Mouse (Mus musculus): Measurements from ENCODE around the gene Anapc11.

Anapc11 gene

GRCm38 (mm10) chr11:120606764-120607163 is 8.5 kb downstream of the Anapc11 start:
- no peak for DNase-seq (ENCODE audit: low spot score in 2 of 2)

- no peak for DNase-seq (ENCODE audit: low spot score in 2 of 2)
Observed at GRCm38 (mm10) chr11:120608241-120609034, 10.2 kb downstream of the Anapc11 start, which contains the start of gene Npb. Gene Npb, plus strand, starts transcription at chr11:120608477.

GRCm38 (mm10) chr11:120609250-120609649 is 11.0 kb downstream of the Anapc11 start:
- no peak for DNase-seq (ENCODE audit: low spot score in 2 of 2)

GRCm38 (mm10) chr11:120610477-120611046 is 12.3 kb downstream of the Anapc11 start:
- DNase-seq (ENCODE audit: low spot score in 2 of 2): no peak

GRCm38 (mm10) chr11:120612763-120613162 is 14.5 kb downstream of the Anapc11 start:
- DNase-seq (ENCODE audit: low spot score in 2 of 2): peak; percentile 57 to 65

- DNase-seq (ENCODE audit: low spot score in 2 of 2): no peak
Observed at GRCm38 (mm10) chr11:120613481-120613972, 15.3 kb downstream of the Anapc11 start.

GRCm38 (mm10) chr11:120613976-120614375 is 15.8 kb downstream of the Anapc11 start:
- no peak for DNase-seq (ENCODE audit: low spot score in 2 of 2)

GRCm38 (mm10) chr11:120615167-120615566 is 16.9 kb downstream of the Anapc11 start:
- no peak for DNase-seq (ENCODE audit: low spot score in 2 of 2)

GRCm38 (mm10) chr11:120615606-120616203 is 17.5 kb downstream of the Anapc11 start:
- DNase-seq (ENCODE audit: low spot score in 2 of 2): no peak

GRCm38 (mm10) chr11:120616617-120617294 is 18.5 kb downstream of the Anapc11 start:
- no peak for DNase-seq (ENCODE audit: low spot score in 2 of 2)

- DNase-seq (ENCODE audit: low spot score in 2 of 2): peak; percentile 85 to 86
Observed at GRCm38 (mm10) chr11:120617519-120618112, 19.4 kb downstream of the Anapc11 start, which contains the start of gene Pcyt2. Gene Pcyt2, minus strand, starts transcription at chr11:120617936.

GRCm38 (mm10) chr11:120618619-120619535 is 20.7 kb downstream of the Anapc11 start:
- no peak for DNase-seq (ENCODE audit: low spot score in 2 of 2)

- no peak for DNase-seq (ENCODE audit: low spot score in 2 of 2)
Observed at GRCm38 (mm10) chr11:120620195-120620594, 22.0 kb downstream of the Anapc11 start.

GRCm38 (mm10) chr11:120622805-120623204 is 24.6 kb downstream of the Anapc11 start:
- no peak for DNase-seq (ENCODE audit: low spot score in 2 of 2)

GRCm38 (mm10) chr11:120623961-120624679 is 25.9 kb downstream of the Anapc11 start:
- DNase-seq (ENCODE audit: low spot score in 2 of 2): no peak

- peak; percentile 84 for DNase-seq (ENCODE audit: low spot score in 2 of 2)
Observed at GRCm38 (mm10) chr11:120624680-120625111, 26.5 kb downstream of the Anapc11 start.

- no peak for DNase-seq (ENCODE audit: low spot score in 2 of 2)
Observed at GRCm38 (mm10) chr11:120625152-120625775, 27.0 kb downstream of the Anapc11 start, which contains the start of gene Sirt7. Gene Sirt7, minus strand, starts transcription at chr11:120625240.

GRCm38 (mm10) chr11:120626785-120627467 is 28.7 kb downstream of the Anapc11 start:
- no peak for DNase-seq (ENCODE audit: low spot score in 2 of 2)
